Mouse (Mus musculus) intestine, embryonic 16.5 days (tissue): ENCODE data around the gene Gapdh. TPM values are rescaled to one million over a fixed set of nuclear protein-coding genes. Genes with fewer than 3 reads are reported as not detected.
"Not testable (repeated sequence)": the region's sequence is repeated elsewhere in the genome, so short reads cannot be mapped to it uniquely, and the experiment has no call there.

Experiments used
- ATAC-seq: fragments of 200-750 bp; cut with Nextera tagmentation; 2 replicates; pipeline ENCODE4 v1.8.0; 2017; ENCODE audit warnings: moderate TSS enrichment, moderate library complexity
- H3K27ac ChIP-seq: fragments of 300-500 bp; sonication (generic); 2 replicates; pipeline ENCODE4 v1.5.1; 2014; ENCODE audit warnings: mild to moderate bottlenecking, low read length
- H3K27me3 ChIP-seq: fragments of 300-500 bp; sonication (generic); replicated peaks from 2 replicates; pipeline ENCODE4 v1.6.1; 2014; ENCODE audit warnings: low read length, control low read depth, mixed read lengths; ENCODE audit not compliant: control insufficient read depth, insufficient read depth
- H3K36me3 ChIP-seq: fragments of 300-500 bp; sonication (generic); 2 replicates; pipeline ENCODE4 v1.6.1; 2014; ENCODE audit warnings: low read length, control low read depth; ENCODE audit not compliant: control insufficient read depth, insufficient read depth
- H3K4me1 ChIP-seq: fragments of 300-500 bp; sonication (generic); 2 replicates; pipeline ENCODE4 v1.6.1; 2014; ENCODE audit warnings: low read length, control low read depth, mixed read lengths; ENCODE audit not compliant: control insufficient read depth, insufficient read depth
- H3K4me2 ChIP-seq: fragments of 300-500 bp; sonication (generic); 2 replicates; pipeline ENCODE4 v1.6.1; 2014; ENCODE audit warnings: low read depth, low read length, control low read depth
- H3K4me3 ChIP-seq: fragments of 300-500 bp; sonication (generic); 2 replicates; pipeline ENCODE4 v1.5.1; 2014; ENCODE audit warnings: mild to moderate bottlenecking, low read length
- H3K9ac ChIP-seq: fragments of 300-500 bp; sonication (generic); 2 replicates; pipeline ENCODE4 v1.6.1; 2014; ENCODE audit warnings: low read depth, low read length
- H3K9me3 ChIP-seq: fragments of 300-500 bp; sonication (generic); 2 replicates; pipeline ENCODE4 v1.6.1; 2016; ENCODE audit warnings: low read length, control low read depth; ENCODE audit not compliant: control insufficient read depth
- WGBS: fragments of 180-500 bp; shearing (Covaris S2); extraction: QIAGEN DNeasy Blood & Tissue Kit; methylation state at CpG from one replicate; pipeline ENCODE4 v1.1.7; 2014; 5-methylcytosine and 5-hydroxymethylcytosine counted together
- polyA plus RNA-seq: library from polyadenylated mRNA; unstranded; fragments of >200 nt; fragmentation: Nextera tagmentation; extraction: Ambion mirVana; gene quantifications from 2 replicates; pipeline ENCODE4 v1.2.1, GENCODE M21; 2015

Gapdh gene
- polyA plus RNA-seq, 1 experiment from 2014 or later = 2,328 TPM

DNA sequence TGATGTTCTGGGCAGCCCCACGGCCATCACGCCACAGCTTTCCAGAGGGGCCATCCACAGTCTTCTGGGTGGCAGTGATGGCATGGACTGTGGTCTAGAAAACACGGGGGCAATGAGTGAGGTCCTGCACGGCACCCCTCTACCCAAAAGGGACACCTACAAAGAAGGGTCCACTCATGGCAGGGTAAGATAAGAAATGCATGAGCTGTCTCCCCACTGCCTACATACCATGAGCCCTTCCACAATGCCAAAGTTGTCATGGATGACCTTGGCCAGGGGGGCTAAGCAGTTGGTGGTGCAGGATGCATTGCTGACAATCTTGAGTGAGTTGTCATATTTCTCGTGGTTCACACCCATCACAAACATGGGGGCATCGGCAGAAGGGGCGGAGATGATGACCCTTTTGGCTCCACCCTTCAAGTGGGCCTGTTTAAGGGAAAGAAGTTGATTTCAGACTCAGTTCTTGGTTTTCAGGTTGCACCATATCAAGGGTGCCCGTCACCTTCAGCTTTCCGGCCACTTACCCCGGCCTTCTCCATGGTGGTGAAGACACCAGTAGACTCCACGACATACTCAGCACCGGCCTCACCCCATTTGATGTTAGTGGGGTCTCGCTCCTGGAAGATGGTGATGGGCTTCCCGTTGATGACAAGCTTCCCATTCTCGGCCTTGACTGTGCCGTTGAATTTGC, 3.5 kb downstream of the Gapdh start:
- H3K36me3 ChIP-seq = not testable (repeated sequence)

GRCm38 (mm10) chr6:125161971-125162370, 4.3 kb downstream of the Gapdh start:
- not testable (repeated sequence) for H3K36me3 ChIP-seq, H3K4me3 ChIP-seq, H3K9me3 ChIP-seq, H3K27me3 ChIP-seq, H3K27ac ChIP-seq, ATAC-seq, H3K4me2 ChIP-seq, H3K9ac ChIP-seq
- WGBS = 8% methylated on average over 3 of the region's 5 CpGs
- peaks cover 28% of the 10 kb centered on the region for H3K4me1 ChIP-seq

More for the DNA sequence above, 3.5 kb downstream of the Gapdh start:
- not testable (repeated sequence) for H3K9ac ChIP-seq, H3K9me3 ChIP-seq, H3K27me3 ChIP-seq, ATAC-seq, H3K27ac ChIP-seq
- Histone ChIP-seq H3K4me3 (peak overlapping the region; percentile 18; the same call in 1 of the 2 replicates), H3K4me2 (peak overlapping the region; percentile 83), H3K4me1 (peaks cover 36% of the 10 kb centered on the region)
- 65% methylated on average over 9 of the region's 16 CpGs for WGBS

GRCm38 (mm10) chr6:125160854-125161760, 5.2 kb downstream of the Gapdh start:
- WGBS = 17% methylated on average over 22 of the region's 22 CpGs
- ATAC-seq = peak; percentile 29
- H3K4me3 ChIP-seq = no peak overlapping the region
- H3K4me2 ChIP-seq = 0 out of 2 replicates have a peak overlapping the region, but pooled peaks have one; percentile 12
- H3K36me3 ChIP-seq = peaks cover 7% of the 10 kb centered on the region
- no peaks in the 10 kb centered on the region for H3K27me3 ChIP-seq
- peak overlapping the region; percentile 71 for H3K27ac ChIP-seq
- no peaks in the 10 kb centered on the region for H3K9me3 ChIP-seq
- peaks cover 23% of the 10 kb centered on the region for H3K4me1 ChIP-seq
- H3K9ac ChIP-seq = no peak overlapping the region

GRCm38 (mm10) chr6:125160558-125160853, 5.8 kb downstream of the Gapdh start:
- Histone ChIP-seq H3K27me3 (no peaks in the 10 kb centered on the region), H3K27ac (peak overlapping the region; percentile 39; the same call in 1 of the 2 replicates), H3K36me3 (peaks cover 7% of the 10 kb centered on the region), H3K4me2 (no peak overlapping the region), H3K4me3 (no peak overlapping the region), H3K9ac (no peak overlapping the region), H3K9me3 (no peaks in the 10 kb centered on the region), H3K4me1 (peaks cover 23% of the 10 kb centered on the region)
- WGBS = 43% methylated on average over 10 of the region's 10 CpGs
- no peak for ATAC-seq

GRCm38 (mm10) chr6:125159773-125160557, 6.3 kb downstream of the Gapdh start:
- no peaks in the 10 kb centered on the region for H3K9me3 ChIP-seq
- H3K9ac ChIP-seq = no peak overlapping the region
- H3K4me3 ChIP-seq = no peak overlapping the region
- peak overlapping the region; percentile 39; the same call in 1 of the 2 replicates for H3K27ac ChIP-seq
- H3K4me2 ChIP-seq = no peak overlapping the region
- H3K36me3 ChIP-seq = peaks cover 7% of the 10 kb centered on the region
- H3K27me3 ChIP-seq = no peaks in the 10 kb centered on the region
- WGBS = 75% methylated on average over 7 of the region's 7 CpGs
- peaks cover 23% of the 10 kb centered on the region for H3K4me1 ChIP-seq
- ATAC-seq = no peak

DNA sequence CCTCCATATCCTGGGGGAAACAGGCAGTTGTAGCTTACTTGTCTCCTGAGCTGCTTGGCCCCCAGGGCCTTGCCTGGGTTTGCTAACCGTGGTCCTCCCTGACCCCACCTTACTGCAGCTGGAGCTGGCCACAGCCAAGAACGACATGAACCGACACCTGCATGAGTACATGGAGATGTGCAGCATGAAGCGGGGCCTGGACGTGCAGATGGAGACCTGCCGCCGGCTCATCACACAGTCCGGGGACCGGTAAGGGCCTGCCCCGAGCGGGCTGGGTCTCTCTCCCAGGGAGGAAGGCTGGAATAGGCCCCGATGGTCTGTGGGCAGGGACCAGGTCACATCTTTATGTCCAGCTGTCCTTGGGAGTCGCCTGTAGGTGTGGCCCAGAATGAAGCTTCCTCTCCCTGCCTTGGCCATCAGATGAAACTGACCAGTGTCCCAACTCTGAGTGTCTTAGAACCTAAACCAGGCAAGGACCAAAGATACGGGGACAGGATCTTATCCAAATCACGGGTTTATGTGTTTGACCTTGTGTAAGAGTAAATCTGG, 7.2 kb downstream of the Gapdh start:
- no peak overlapping the region for H3K27ac ChIP-seq
- H3K27me3 ChIP-seq = no peaks in the 10 kb centered on the region
- H3K4me3 ChIP-seq = no peak overlapping the region
- H3K4me2 ChIP-seq = no peak overlapping the region
- H3K36me3 ChIP-seq = peaks cover 7% of the 10 kb centered on the region
- no peaks in the 10 kb centered on the region for H3K9me3 ChIP-seq
- WGBS = 81% methylated on average over 15 of the region's 15 CpGs
- H3K9ac ChIP-seq = no peak overlapping the region
- ATAC-seq = no peak
- peaks cover 21% of the 10 kb centered on the region for H3K4me1 ChIP-seq

- H3K9me3 ChIP-seq = no peaks in the 10 kb centered on the region
- peaks cover 7% of the 10 kb centered on the region for H3K36me3 ChIP-seq
- no peak overlapping the region for H3K9ac ChIP-seq
- ATAC-seq = no peak
- WGBS = 61% methylated on average over 7 of the region's 7 CpGs
- no peak overlapping the region for H3K27ac ChIP-seq
- H3K27me3 ChIP-seq = no peaks in the 10 kb centered on the region
- H3K4me3 ChIP-seq = no peak overlapping the region
- no peak overlapping the region for H3K4me2 ChIP-seq
- H3K4me1 ChIP-seq = peaks cover 9% of the 10 kb centered on the region; the same call in 1 of the 2 replicates
These were observed 9.2 kb downstream of the Gapdh start for GRCm38 (mm10) chr6:125156903-125157614.

DNA sequence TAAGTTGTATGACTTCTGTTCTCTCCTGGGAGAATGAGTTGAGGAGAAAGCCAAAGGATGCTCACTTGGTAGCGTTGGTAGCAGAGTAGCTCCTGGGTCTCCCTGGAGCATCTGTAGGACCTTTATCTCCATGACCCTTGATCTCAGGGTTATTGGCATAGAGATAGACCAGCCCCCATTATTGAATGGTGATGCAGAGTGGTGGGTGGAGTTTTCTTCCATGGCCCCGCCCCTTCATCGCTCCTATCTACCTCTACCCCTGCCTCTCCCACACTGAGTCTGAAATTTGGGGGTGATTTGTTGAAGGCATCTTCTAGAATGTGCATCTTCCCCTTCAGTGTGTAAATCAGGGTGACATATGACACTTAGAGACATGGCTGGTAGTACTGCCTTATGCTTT, 9.8 kb downstream of the Gapdh start:
- 88% methylated on average over 3 of the region's 3 CpGs for WGBS
- no peak overlapping the region for H3K4me2 ChIP-seq
- ATAC-seq = no peak
- no peaks in the 10 kb centered on the region for H3K27me3 ChIP-seq
- H3K36me3 ChIP-seq = peaks cover 7% of the 10 kb centered on the region
- no peaks in the 10 kb centered on the region for H3K9me3 ChIP-seq
- H3K9ac ChIP-seq = no peak overlapping the region
- peaks cover 7% of the 10 kb centered on the region; the same call in 1 of the 2 replicates for H3K4me1 ChIP-seq
- H3K27ac ChIP-seq = no peak overlapping the region
- no peak overlapping the region for H3K4me3 ChIP-seq
